Mouse (Mus musculus) MEL (cell line): ENCODE measurements at regions not wholly inside any gene's neighbourhood (a gene's known extent, or its start where the extent isn't known, plus 50 kb on each side); places are given as distances from the start of the nearest gene placed in this dataset.

Source experiments
- CHD1 ChIP-seq: IDR thresholded peaks from 2 replicates; pipeline ENCODE4 v1.6.1; 2012; ENCODE audit warnings: low read depth, mild to moderate bottlenecking, inconsistent platforms, low read length, improper control_type of control experiment
- CTCF ChIP-seq, 3 experiments: IDR thresholded peaks in 2 of 3; conservative IDR thresholded peaks in 1 of 3; 2 replicates each; pipeline ENCODE4 v1.5.1; 2011 to 2012; ENCODE audit warnings: low read length in 3 of 3, low read depth in 2 of 3, mild to moderate bottlenecking in 2 of 3, improper control_type of control experiment in 1 of 3, inconsistent platforms in 1 of 3, mixed read lengths in 1 of 3, moderate library complexity in 1 of 3; ENCODE audit not compliant: control insufficient read depth in 1 of 3, insufficient read depth in 1 of 3, poor library complexity in 1 of 3, severe bottlenecking in 1 of 3
- E2F4 ChIP-seq: IDR thresholded peaks from 2 replicates; pipeline ENCODE4 v1.6.1; 2011; ENCODE audit warnings: low read depth, low read length, improper control_type of control experiment, borderline replicate concordance
- EP300 ChIP-seq, 2 experiments: IDR thresholded peaks; 2 replicates each; pipeline ENCODE4 v1.6.1; 2011; ENCODE audit warnings: improper control_type of control experiment in 2 of 2, low read length in 2 of 2, low read depth in 1 of 2, mild to moderate bottlenecking in 1 of 2
- GATA1 ChIP-seq: IDR thresholded peaks from 2 replicates; pipeline ENCODE4 v1.6.1; 2011; ENCODE audit warnings: low read depth, low read length, improper control_type of control experiment
- HCFC1 ChIP-seq: IDR thresholded peaks from 2 replicates; pipeline ENCODE4 v1.6.1; 2012; ENCODE audit warnings: low read depth, mild to moderate bottlenecking, inconsistent platforms, low read length, improper control_type of control experiment, moderate library complexity
- MEF2A ChIP-seq: IDR thresholded peaks from 2 replicates; pipeline ENCODE4 v1.6.1; 2014; ENCODE audit warnings: low read depth, mild to moderate bottlenecking, inconsistent platforms, low read length, improper control_type of control experiment; ENCODE audit not compliant: poor library complexity, insufficient replicate concordance, severe bottlenecking; ENCODE audit errors: extremely low read depth
- POLR2A ChIP-seq, 2 experiments: IDR thresholded peaks; 2 replicates each; pipeline ENCODE4 v1.6.1; 2011 to 2012; ENCODE audit warnings: low read length in 2 of 2, mild to moderate bottlenecking in 2 of 2, control low read depth in 1 of 2, improper control_type of control experiment in 1 of 2, low read depth in 1 of 2, moderate library complexity in 1 of 2; ENCODE audit not compliant: control insufficient read depth in 1 of 2, insufficient read depth in 1 of 2, poor library complexity in 1 of 2
- POLR2AphosphoS5 ChIP-seq: IDR thresholded peaks from 2 replicates; pipeline ENCODE4 v1.6.1; 2012; ENCODE audit warnings: low read depth, borderline replicate concordance, mild to moderate bottlenecking, inconsistent platforms, low read length, moderate library complexity, mixed read lengths
- TAL1 ChIP-seq: IDR thresholded peaks from 2 replicates; pipeline ENCODE4 v1.6.1; 2012; ENCODE audit warnings: mild to moderate bottlenecking, inconsistent platforms, low read length, moderate library complexity, mixed read lengths
- TBP ChIP-seq: IDR thresholded peaks from 2 replicates; pipeline ENCODE4 v1.8.0; 2011; ENCODE audit warnings: low read depth, low read length, improper control_type of control experiment
- TCF12 ChIP-seq: IDR thresholded peaks from 2 replicates; pipeline ENCODE4 v1.6.1; 2014; ENCODE audit warnings: low read depth, mild to moderate bottlenecking, inconsistent platforms, low read length, improper control_type of control experiment, moderate library complexity
- USF2 ChIP-seq, 2 experiments: IDR thresholded peaks; 2 replicates each; pipeline ENCODE4 v1.6.1; 2011 to 2012; ENCODE audit warnings: improper control_type of control experiment in 2 of 2, low read length in 2 of 2, borderline replicate concordance in 1 of 2, inconsistent platforms in 1 of 2, low read depth in 1 of 2, mild to moderate bottlenecking in 1 of 2; ENCODE audit not compliant: insufficient read depth in 1 of 2

DNA sequence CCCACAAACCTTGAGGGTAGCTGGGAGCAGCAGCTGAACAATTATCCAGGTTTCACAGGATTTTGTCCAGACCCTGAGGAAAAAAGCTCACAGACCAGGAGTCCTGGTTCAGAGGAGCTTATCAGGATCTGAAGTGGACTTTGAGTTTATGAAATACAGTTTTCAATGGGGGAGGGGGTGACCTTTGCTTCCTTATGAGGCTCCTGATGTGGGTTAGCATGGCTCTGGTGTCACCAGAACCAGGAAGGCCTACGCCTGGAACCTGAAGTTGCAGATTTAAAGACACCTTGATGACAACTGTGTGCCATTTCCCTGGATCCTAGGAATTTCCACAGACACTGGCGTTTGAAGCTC lies 364.7 kb downstream of the Btg1 start:
- no peak for TF ChIP-seq MEF2A
- no peak for TF ChIP-seq GATA1
- TF ChIP-seq HCFC1: no peak
- TF ChIP-seq CTCF (IDR thresholded peaks at IDR 0.05 in 2 of 3, conservative IDR thresholded peaks at IDR 0.05 in 1 of 3; ENCODE audit: control insufficient read depth in 1 of 3, insufficient read depth in 1 of 3, low read depth in 2 of 3, low read length in 3 of 3, poor library complexity in 1 of 3, severe bottlenecking in 1 of 3): no peak
- no peak for TF ChIP-seq E2F4
- no peak for TF ChIP-seq EP300 (IDR thresholded peaks at IDR 0.05; ENCODE audit: low read depth in 1 of 2, low read length in 2 of 2)
- no peak for TF ChIP-seq POLR2A (IDR thresholded peaks at IDR 0.05; ENCODE audit: control insufficient read depth in 1 of 2, insufficient read depth in 1 of 2, low read depth in 1 of 2, low read length in 2 of 2, poor library complexity in 1 of 2)
- no peak for TF ChIP-seq USF2 (IDR thresholded peaks at IDR 0.05; ENCODE audit: borderline replicate concordance in 1 of 2, insufficient read depth in 1 of 2, low read depth in 1 of 2, low read length in 2 of 2)
- TF ChIP-seq TCF12: no peak
- no peak for TF ChIP-seq TBP
- TF ChIP-seq POLR2AphosphoS5: no peak
- TF ChIP-seq TAL1: no peak
- TF ChIP-seq CHD1: no peak
